Mouse (Mus musculus): ENCODE data around the gene Rpa2. TPM values are rescaled to one million over a fixed set of nuclear protein-coding genes. Genes with fewer than 3 reads are reported as not detected.
A peak's percentile ranks its signal among the peaks of the same experiment; 100 is the strongest.
"Not testable (repeated sequence)": the region's sequence is repeated elsewhere in the genome, so short reads cannot be mapped to it uniquely, and the experiment has no call there.

The Rpa2 gene
- 10 to 100 TPM; 15.4 to 16.5 TPM for total RNA-seq (2021)
- long read RNA-seq, experiment 1, transcript Rpa2-201 (9 exons, 1,813 nt), result major isoform, 33 of 38 reads
- long read RNA-seq, experiment 1, partial matches to known transcripts, result 3 of 38 reads
- long read RNA-seq, experiment 1, other reads (novel, unspliced or antisense), result 2 of 38 reads
- long read RNA-seq, experiment 2, transcript Rpa2-201 (9 exons, 1,813 nt), result major isoform, 23 of 26 reads
- long read RNA-seq, experiment 2, partial matches to known transcripts, result 2 of 26 reads
- long read RNA-seq, experiment 2, other reads (novel, unspliced or antisense), result 1 of 26 reads

DNA sequence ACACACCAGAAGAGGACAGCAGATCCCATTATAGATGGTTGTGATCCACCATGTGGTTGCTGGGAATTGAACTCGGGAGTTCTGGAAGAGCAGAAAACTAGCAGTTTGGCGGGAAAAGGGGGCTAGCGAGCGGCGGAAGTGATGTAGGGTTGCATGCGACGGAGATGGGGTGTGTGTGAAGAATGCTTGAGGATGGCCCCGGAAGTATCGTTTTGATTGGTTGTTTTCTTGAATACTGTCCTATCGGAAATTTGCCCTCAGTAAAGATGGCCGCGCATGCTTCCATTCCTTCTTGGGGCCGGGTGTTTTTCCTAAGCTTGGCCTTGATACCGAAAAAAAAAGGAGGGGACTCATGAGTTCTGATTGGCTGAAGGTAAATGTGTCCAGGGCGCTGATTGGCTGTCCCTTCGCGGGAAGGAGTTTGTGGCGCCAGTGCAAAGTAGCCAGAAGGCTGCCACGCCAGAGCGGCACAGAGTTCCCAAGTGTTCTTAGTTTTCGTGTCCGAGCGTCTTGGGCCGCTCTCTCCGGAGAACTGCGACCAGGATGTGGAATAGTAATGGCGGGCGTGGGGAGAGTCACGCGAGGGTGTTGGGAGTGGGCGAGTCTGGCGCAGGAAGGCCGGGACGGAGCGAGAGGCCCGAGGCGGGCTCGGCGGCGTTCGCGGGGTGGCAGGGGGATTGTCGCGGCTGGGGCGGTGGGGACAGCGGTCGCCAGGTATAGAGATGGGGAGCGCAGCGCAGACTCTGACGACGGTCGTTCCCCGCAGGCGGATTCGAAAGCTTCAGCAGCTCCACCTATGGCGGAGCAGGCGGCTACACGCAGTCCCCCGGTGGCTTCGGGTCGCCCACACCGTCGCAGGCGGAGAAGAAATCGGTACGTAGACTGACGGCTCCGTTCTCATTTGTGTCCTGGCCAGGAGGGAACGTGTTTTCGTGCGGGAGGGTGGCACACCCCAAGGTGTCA is at the start of gene Rpa2:
Gene Rpa2 (plus strand): TSS at position 419 of the 963 bp plus-strand sequence.
- DNase-seq (ENCODE audit: low spot score in 2 of 2), result peak; percentile 99 to 100

DNA sequence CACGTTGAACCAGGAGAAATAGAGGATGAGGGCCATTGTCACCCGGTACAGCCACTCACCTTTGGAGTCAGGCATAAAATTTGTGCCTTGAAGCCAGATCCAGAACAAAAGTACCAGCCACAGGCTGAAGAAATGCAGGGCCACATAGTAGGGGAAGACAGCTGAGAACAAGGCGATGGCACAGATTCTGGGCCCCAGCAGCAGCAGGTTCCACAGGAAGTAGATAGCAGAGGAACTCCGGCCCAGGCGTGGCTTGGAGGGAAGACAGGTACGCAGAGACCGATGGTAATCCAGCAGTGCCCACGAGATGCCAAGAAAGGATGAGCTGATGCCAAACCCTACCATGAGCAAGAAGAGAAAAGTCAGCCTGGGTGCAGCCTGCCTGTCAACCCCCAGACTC is 39.9 kb upstream of the Rpa2 start:
- no peak for DNase-seq (ENCODE audit: low spot score in 2 of 2)

DNA sequence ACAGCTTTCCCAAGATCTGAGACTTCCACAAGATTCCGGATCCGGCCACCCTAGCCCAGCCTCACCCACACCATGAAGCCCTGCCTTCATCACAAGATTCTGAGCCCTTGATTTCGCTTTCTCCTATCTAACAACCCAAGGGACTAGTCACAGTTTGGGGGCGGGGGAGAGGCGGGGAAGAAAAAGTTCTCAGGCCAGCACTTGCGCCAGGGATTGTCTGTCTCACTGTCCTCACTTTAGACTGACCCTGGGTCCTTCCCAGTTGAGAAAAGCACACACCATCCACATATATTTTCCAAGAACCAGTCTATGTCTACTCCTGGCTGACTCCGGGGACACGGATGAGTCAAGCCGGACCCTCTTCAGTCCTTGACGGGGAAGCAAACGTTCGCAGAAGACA is 36.5 kb upstream of the Rpa2 start:
- no peak for DNase-seq (ENCODE audit: low spot score in 2 of 2)

DNA sequence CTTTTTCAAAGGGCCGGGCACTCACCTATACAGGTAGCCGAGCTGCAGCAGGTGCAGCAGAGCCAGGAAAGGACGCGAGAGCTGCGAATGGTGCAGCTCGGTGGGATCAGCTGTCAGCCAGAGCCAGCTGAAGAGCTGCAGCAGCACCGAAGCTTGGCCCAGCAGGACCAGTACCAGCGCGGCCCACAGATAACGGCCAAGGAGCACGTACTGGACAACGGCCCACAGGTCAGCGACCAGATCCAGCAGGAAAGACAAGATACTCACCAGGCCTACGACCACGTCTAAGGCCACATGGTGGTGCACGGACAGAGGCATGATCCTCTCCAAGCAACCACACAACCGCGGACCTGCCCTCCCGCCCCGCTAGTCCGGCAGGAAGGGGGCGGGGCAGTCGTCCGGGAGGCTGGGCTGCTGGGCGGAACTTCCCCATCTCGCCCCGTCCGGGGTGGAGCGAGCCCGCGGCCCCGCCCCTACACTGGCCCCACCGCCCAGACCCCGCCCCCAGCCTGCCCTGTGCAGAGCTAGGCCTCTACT is 35.9 kb upstream of the Rpa2 start, which contains the start of gene Xkr8:
Gene Xkr8 (minus strand): TSS at position 399 of the 537 bp plus-strand sequence.
- DNase-seq (ENCODE audit: low spot score in 2 of 2), result peak; percentile 66 to 68

DNA sequence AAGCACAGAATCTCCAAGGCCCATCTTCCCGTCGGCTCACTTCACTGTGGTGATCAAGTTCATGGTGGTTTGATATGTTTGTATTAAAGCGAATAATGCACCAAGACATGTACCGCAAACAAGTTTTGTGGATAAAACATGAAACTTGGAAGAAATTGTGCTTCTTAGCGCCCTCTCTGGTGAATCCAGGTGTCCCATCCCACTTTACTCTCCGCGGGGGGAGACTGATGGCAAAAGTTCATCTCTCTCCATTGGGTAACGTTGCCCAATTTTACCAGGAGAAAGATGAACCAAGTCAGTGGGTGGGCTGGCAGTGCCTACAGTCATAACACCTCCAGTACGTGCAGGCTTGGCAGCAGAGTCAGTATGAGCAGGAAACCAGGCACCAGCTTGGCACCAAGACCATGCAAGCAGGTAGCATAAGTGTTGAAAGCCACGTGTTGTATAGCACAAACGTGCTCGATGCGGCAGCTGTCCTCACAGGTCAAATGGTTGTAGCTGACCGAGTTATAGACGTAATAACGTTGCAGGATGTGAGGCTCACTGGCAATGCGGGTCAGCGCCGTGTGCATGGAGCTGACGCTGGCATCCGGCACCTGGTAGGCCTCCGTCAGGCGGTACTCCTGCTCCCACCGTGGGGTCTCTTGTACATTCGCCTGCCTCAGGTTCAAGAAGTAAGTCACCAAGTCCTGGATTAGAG is 34.9 kb upstream of the Rpa2 start:
- DNase-seq (ENCODE audit: low spot score in 2 of 2), result no peak

DNA sequence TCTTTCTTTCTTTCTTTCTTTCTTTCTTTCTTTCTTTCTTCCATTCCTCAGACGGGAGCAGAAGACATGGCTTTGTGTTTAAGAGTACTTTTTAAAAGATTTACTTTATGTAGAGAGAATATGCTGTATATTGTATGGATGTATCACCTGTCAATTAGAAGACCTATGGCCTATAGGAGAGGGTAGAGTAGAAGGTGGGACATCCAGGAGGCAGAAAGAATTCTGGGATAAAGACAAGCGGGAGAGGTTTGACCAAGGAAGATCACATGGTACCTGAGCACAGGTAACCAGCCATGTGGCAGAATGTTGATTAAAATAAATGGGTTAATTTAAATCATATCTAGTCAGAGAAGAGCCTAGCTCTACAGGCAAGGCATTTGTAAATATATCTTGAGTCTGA is 33.4 kb upstream of the Rpa2 start:
- no peak for DNase-seq (ENCODE audit: low spot score in 2 of 2)

DNA sequence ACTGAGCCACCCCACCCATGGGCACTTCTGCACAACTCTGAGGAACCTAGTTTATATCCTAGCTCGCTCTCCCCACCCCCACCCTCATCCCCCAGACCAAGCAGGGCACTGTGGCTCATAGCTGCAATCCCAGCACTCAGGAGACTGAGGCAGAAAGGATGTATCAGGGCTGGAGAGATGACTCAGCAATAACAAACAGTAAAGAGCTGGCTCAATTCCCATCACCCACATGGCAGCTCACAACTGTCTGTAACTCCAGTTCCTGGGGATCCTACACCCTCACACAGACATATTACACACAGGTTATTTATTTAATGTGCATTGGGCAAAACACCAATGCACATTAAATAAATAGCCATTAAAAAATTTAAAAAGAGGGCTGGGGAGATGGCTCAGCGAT is 32.7 kb upstream of the Rpa2 start:
- DNase-seq (ENCODE audit: low spot score in 2 of 2), result no peak

DNA sequence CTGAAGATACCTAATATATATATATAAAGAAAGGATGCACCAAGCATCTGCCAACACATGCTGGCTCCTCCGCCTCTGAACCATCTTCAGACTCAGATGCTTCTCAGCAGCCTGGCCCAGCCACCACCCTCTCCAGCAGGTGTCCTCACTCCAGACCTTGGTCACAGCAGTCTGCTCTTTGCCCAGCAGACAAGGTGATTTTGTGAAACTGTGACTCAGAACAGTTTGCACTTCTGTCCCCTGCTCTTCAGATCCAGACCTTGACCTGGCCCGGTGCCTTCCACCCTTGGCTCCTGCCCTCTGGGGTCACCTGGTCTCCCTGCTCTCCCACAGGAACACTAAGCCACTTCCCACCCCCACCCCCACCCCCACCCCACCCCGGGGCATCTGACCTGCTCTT is 32.2 kb upstream of the Rpa2 start:
- no peak for DNase-seq (ENCODE audit: low spot score in 2 of 2)

DNA sequence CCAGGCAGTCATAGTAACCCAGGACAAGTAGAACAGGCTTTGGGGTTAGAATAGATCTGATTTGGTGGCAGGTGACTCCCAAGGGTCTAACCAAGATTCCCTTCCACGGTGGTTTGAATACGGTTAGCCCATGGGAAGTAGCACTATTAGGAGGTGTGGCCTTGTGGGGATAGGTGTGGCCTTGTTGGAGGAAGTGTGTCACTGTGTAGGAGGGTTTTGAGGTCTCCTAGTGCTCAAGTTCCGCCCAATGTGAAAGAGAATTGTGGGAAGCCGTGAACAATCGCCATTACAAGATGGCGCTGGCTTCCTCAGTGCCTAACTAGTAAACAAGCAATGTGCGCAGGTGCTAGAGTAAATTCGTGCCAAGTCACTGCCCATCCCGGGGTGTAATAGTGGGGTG is 31.0 kb upstream of the Rpa2 start:
- DNase-seq (ENCODE audit: low spot score in 2 of 2), result not testable (repeated sequence)

DNA sequence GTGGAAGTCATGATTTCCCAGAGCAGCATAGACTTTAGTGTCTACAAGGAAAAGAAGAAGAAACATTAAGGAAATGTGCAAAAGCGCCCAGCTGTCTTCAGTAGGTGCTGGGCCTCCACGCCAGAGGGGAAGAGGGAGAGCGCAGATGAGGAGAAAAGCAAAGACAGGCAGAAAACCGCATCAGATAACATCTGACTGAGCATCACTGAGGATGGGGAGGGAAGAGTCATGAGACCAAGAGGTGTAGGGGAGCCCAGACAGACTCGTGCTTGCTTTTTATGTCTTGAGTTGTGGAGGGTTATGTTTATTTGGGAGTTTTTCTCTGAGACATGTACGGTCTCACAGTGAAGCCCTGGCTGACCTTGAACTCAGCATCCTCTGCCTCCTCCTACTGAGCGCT is 26.6 kb upstream of the Rpa2 start:
- DNase-seq (ENCODE audit: low spot score in 2 of 2), result no peak

DNA sequence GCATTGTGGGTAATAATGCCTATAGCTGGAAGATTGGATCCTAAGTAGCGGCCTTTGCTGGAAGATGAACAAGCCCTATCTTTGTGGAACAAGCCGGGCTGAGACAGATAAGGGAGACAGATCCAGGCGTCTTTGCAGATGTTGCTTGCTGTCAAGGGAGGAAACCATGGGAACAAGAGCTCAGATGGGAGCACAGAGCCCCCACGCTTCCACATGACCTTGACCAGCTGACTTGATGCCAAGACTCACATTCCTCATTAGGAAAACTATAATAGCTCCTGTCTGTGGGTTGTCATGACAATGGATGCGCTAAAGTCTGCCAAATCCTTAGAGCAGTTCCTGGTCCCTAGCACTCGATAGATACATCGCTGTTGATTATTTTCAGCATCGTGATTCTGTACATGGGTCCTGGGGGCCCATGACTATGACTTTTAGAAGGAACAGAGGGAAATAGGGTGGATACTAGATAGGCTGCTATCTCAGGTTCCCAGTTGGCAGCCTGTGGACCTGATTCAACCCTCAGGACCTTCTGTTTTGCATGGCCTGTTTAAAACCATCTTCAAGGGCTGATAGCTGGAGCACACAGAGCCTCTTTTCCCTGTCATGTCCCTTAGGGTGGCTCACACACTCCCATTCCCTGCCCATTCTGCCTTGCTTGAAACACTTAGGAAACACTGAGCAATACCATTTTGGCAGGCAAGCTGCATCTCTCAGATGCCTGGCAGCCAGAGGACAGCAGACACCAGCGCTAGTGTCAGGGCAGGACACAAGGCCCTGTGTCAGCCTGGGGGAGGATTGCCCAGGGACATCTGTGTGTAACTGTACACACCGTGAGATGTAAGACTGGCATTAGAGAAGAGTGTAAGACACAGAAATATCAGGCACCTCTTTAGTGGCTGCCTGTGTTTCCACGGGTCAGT is 23.9 kb upstream of the Rpa2 start:
- peak in 1 of 2 experiments; percentile 29 for DNase-seq (ENCODE audit: low spot score in 2 of 2)

DNA sequence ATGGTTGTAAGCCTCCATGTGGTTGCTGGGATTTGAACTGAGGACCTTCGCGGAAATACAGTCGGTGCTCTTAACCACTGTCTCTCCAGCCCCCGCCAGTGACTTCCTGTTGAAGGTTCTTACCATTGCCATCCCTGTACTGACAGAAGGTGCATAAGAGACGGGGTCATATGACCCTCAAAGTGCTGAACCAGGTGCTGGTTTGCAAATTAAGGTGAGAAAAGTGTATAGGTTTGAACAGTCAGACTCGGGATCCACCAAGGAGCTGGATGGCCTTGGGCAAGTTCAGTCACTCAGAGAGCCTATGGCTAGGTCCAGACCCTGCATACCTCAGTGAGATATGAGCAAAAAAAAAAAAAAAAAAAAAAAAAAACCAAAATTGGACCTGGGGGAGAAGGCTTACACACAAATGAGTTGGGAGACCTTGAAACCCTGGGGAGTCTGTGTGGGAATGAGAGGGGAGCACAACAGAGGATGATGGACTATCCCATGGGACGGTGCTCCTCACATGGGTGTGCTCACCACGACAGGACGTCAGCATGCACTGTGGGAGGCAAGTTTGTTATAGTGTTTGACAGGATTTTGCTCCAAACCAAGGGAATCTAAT is 21.1 kb upstream of the Rpa2 start:
- DNase-seq (ENCODE audit: low spot score in 2 of 2), result no peak

DNA sequence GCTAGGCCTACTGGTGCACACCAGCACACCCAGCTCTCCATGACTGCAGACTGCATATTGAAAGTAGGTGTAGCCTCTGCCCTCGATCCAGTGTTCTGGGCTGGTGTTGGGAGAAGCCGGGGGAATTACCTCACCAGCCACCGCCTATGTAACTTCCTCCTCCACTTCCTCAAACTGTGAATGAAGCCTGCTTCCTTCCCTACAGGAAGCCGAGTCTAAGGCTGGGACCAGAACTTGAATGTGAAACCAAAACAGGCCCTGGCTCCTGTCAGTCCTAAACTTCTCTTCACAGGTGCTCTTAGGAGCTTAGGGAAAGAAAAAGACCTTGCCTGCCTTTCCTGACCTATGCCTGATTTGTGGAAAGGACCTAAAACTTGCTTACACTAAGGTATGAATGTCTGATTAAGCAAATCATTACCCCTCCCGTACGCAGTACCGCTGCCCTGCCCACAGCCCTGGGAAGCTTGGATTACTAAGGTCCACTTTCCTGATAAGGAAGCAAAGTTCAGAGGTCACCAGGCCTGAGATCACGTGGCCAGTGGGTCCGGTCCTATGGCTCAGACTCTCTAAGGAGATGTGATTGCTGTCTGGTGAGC is 20.4 kb upstream of the Rpa2 start:
- no peak for DNase-seq (ENCODE audit: low spot score in 2 of 2)

DNA sequence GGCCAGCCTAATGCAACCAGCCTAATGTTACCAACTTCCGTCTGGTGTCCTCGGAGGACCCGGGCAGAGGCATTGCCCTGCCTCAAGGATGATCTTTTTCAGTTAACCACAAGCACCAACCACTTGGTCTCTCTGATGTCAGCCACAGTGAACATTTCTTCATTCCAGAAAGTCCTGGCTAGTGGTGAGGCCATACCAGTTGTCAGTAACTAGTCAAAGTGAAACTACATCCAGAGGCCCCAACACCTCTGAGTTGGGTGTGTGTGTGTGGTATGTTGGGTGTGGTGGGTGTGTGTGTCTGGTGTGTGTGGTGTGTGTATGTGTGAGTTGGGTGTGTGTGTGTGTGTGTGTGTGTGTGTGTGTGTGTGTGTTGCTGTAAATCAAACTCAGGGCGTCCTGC is 19.4 kb upstream of the Rpa2 start:
- DNase-seq (ENCODE audit: low spot score in 2 of 2), result no peak

DNA sequence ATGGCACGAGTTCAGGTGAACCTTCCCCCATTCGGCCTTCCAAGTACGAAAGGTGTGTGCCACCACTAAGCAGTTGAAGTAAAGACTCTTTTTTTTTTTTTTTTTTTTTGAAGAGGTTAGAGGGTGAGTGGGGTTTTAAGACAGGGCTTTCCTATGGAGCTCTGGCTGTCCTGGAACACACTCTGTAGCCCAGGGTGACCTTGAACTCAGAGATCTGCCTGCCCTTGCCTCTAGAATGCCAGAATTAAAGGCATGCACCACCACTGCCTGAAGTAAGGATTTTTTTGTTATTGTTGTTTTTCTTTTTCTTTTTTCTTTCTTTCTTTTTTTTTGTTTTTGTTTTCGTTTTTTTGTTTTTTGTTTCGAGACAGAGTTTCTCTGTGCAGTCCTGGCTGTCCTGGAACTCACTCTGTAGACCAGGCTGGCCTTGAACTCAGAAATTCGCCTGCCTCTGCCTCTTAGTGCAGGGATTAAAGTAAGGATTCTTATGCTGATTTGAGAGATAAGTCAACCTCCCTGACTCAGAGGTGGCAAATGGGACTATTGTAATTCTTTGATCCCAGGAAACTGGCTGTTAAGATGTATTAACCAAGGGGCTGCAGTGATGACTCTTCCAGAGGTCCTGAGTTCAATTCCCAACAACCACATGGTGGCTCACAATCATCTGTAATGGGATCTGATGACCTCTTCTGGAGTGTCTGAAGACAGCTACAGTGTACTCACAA is 18.7 kb upstream of the Rpa2 start:
- DNase-seq (ENCODE audit: low spot score in 2 of 2), result no peak

DNA sequence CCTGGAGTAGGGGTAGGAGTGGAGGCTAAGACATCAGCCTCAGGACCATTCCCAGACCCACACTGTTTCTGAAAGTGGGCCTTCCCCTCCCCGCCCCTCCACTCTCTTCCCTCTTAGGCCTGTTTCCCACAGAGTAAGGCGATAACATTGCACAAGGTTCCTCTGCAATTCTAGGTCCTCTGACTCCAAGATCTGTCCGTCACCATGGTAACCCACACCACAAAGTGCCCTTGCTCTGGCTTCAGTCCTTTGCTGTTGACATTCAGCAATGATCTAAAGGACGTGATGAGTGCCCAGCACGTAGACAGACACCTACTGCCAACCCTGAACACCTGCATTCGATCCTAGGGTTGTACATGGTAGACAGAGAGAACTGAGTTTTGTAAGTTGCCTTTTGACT is 15.1 kb upstream of the Rpa2 start:
- no peak for DNase-seq (ENCODE audit: low spot score in 2 of 2)

DNA sequence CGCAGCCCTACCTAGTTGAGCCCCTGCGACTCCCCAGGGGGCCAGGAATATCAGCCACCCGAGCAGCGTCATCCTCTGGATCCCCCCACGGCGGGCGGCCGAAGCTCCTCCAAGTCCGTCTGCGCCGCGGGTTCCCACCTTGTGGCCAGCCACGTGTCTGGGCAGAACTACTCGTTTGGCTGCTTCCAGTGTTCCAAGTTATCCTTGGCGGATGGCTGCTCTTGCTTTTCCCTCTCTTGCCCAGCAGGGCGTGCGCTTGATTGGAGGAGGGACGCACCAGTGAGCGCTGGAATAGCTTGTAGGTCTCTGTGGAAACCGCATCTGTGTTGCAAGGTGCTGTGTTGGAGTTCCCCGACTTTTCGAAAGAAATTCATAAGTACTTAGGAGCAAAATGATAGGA is 11.2 kb upstream of the Rpa2 start, which contains the start of gene Smpdl3b:
Gene Smpdl3b (minus strand): TSS at position 279 of the 400 bp plus-strand sequence.
- DNase-seq (ENCODE audit: low spot score in 2 of 2), result peak; percentile 69 to 82

DNA sequence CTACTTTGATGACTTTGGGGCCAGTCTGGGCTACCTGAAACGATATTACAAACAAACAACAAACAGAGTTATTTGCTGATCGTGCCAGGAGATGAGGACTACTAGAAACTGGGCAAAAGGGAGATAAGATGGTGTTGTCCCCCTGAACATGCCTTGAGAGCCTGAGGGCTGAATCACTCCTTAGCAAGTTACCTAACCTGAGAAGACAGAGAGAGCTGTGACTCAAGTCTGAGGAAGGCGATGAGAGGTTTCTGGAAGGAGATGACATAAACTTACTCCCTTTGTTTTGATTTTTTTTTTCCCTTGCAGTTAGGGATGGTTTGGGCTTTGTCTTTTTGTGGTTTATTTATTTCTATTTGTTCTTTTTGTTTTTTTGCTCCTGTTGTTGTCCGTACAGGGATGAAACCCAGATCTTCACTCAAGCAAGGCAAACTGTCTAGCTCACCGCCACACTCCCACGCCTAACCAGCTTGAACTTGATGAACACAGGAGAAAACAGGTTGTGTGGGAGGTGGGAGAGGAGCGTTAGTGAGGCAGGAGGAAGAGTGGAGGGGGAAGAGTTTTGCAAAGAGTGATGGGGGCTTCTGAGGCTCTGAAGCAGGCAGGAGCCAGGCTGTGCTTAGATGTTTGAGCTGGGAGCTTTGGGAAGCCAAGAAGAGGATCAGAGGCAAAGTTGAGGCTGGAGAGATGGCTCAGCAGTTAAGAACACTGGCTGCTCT is 10.3 kb upstream of the Rpa2 start:
- DNase-seq (ENCODE audit: low spot score in 2 of 2), result peak; percentile 27 to 55
